Mouse (Mus musculus) liver, embryonic 14.5 days (tissue): Measurements from ENCODE around the gene Olfr643.

ENCODE experiments used
- CTCF ChIP-seq: IDR thresholded peaks from 2 replicates; pipeline ENCODE4 v1.5.1; 2016; ENCODE audit warnings: antibody characterized with exemption, low read depth, control low read depth
- EP300 ChIP-seq: IDR thresholded peaks from 2 replicates; pipeline ENCODE4 v1.6.1; 2016; ENCODE audit warnings: antibody characterized with exemption, low read depth

DNA sequence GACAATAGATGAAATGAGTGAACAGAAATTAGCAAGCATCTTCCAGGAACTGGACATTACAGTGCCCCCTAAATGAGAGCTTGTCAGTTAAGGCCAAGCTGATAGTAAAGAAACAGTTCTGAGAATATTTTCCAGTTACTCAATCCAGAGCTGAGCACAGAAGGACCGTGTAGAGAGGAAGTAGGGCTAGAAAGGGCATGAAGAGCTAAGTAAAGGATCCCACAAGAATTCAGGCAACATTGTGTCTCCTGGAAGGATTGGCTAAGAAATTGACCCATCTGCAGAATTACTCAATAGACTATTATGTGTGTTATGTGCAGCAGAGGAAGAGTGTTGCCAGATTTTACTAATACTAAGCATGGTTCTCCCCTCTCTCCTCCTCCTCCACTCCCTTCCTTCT is 165.4 kb downstream of the Olfr643 start:
- TF ChIP-seq CTCF (no peak), EP300 (no peak)
